Mouse (Mus musculus): ENCODE results near the gene Gm36079. TPM values are rescaled to one million over a fixed set of nuclear protein-coding genes. Genes with fewer than 3 reads are reported as not detected.

Gene Gm36079
- polyA plus RNA-seq (2014; fragmentation: Illumina TruSeq; extraction: RNeasy Lipid Tissue Mini Kit (QIAGEN cat#74804); ENCODE audit: low read depth, low replicate concordance): not detected

DNA sequence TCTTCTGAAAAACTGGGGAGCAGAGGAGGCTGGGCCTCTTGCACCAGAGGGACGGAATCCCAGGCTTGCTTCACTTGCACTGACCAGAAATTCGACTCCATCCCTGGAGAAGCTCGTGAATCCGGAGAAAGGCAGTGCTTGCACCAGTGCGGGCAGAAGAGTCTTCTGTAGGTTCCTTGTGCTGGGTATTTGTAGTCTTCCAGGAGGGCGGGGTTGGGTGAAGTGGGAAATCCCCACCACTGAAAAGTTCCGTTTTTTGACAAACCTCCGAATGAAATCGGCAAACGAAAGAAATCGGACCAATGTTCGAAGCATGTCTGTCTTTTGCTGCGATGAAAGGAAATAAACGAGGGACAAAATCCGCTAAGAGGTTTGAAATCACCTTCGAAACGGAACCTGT lies at the start of gene Gm36079:
Gene Gm36079 (minus strand): TSS at position 101 of the 400 bp plus-strand sequence.

DNA sequence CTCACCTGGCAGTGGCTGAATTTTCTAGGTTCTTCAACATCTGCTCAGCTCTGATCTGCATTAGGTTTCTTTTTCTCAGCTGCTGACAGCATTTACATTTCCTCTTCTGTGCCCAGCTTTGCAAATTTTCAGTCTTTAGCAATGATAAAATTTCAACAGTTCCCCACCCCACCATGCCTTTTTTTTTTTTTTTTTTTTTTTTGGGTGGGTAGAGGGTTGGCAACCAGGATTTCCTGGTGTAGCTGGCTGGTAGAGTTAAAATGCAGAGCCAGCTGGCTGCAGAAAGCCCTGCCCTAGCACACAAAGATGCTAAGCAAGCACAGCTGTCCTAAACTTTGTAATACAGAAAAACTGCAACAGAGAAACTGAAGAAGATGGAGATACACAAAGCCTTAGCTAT lies 25.3 kb upstream of the Gm36079 start, which contains the start of gene Gm21188:
Gene Gm21188 (minus strand): TSS at position 110 of the 400 bp plus-strand sequence.

Other genes starting within 250 kb of the Gm36079 start
- 74.8 TPM for gene Zfp131, start 236.1 kb downstream of the Gm36079 start, polyA plus RNA-seq (2014; fragmentation: Illumina TruSeq; extraction: RNeasy Lipid Tissue Mini Kit (QIAGEN cat#74804); ENCODE audit: low read depth, low replicate concordance)
- gene AF067063, start 196.8 kb downstream of the Gm36079 start, polyA plus RNA-seq (2014; fragmentation: Illumina TruSeq; extraction: RNeasy Lipid Tissue Mini Kit (QIAGEN cat#74804); ENCODE audit: low read depth, low replicate concordance): not detected
- gene D13Ertd608e, start 191.0 kb downstream of the Gm36079 start, polyA plus RNA-seq (2014; fragmentation: Illumina TruSeq; extraction: RNeasy Lipid Tissue Mini Kit (QIAGEN cat#74804); ENCODE audit: low read depth, low replicate concordance): not detected
- gene Tcstv1, start 132.2 kb downstream of the Gm36079 start, polyA plus RNA-seq (2014; fragmentation: Illumina TruSeq; extraction: RNeasy Lipid Tissue Mini Kit (QIAGEN cat#74804); ENCODE audit: low read depth, low replicate concordance): not detected
- not detected for gene Gm21761, start 97.7 kb downstream of the Gm36079 start, polyA plus RNA-seq (2014; fragmentation: Illumina TruSeq; extraction: RNeasy Lipid Tissue Mini Kit (QIAGEN cat#74804); ENCODE audit: low read depth, low replicate concordance)
- gene B020031M17Rik, start 76.2 kb downstream of the Gm36079 start, polyA plus RNA-seq (2014; fragmentation: Illumina TruSeq; extraction: RNeasy Lipid Tissue Mini Kit (QIAGEN cat#74804); ENCODE audit: low read depth, low replicate concordance): not detected
- gene Gm21188, start 25.2 kb upstream of the Gm36079 start, polyA plus RNA-seq (2014; fragmentation: Illumina TruSeq; extraction: RNeasy Lipid Tissue Mini Kit (QIAGEN cat#74804); ENCODE audit: low read depth, low replicate concordance): 4.5 TPM
- not detected for gene Gm20767, start 113.2 kb upstream of the Gm36079 start, polyA plus RNA-seq (2014; fragmentation: Illumina TruSeq; extraction: RNeasy Lipid Tissue Mini Kit (QIAGEN cat#74804); ENCODE audit: low read depth, low replicate concordance)
- not detected for gene Gm21818, start 145.4 kb upstream of the Gm36079 start, polyA plus RNA-seq (2014; fragmentation: Illumina TruSeq; extraction: RNeasy Lipid Tissue Mini Kit (QIAGEN cat#74804); ENCODE audit: low read depth, low replicate concordance)
- gene Gm21762, start 188.9 kb upstream of the Gm36079 start, polyA plus RNA-seq (2014; fragmentation: Illumina TruSeq; extraction: RNeasy Lipid Tissue Mini Kit (QIAGEN cat#74804); ENCODE audit: low read depth, low replicate concordance): not detected
- gene Gm21731, start 212.1 kb upstream of the Gm36079 start, polyA plus RNA-seq (2014; fragmentation: Illumina TruSeq; extraction: RNeasy Lipid Tissue Mini Kit (QIAGEN cat#74804); ENCODE audit: low read depth, low replicate concordance): not detected
- gene AF067061, start 236.1 kb upstream of the Gm36079 start, polyA plus RNA-seq (2014; fragmentation: Illumina TruSeq; extraction: RNeasy Lipid Tissue Mini Kit (QIAGEN cat#74804); ENCODE audit: low read depth, low replicate concordance): not detected

All from sigmoid colon, adult 10 weeks (tissue).